ENCODE assay signal across 26 mouse cellular contexts in the genomic region with DNA sequence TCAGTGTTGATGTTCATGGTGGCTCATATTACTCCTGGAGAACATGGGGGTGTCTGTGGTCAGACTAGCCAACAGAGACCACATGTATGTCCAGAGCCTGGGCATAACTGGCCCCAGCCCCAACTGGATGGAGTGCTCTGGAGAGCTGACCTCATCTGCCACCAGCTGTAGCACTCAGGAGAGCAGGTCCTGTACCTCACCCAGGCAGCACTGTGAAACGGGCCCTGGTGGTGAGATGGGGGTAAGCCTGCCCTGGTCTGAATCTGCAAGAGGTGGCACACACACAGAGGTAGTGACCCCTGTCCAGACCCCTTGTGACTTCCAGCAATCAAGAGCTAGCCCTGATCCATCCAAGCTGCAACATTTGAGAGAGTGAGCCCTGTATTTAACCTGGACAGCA.
DNase-seq lines count a peak whose midpoint lies in the region; ATAC-seq lines count a peak whose summit lies in the region.
"Had no signal": no experiment of that assay in that cellular context is flagged by ENCODE, and none has a peak within 500 bp of the region (broad histone marks: within the 10 kb centered on the region; RNA-seq: fewer than 3 reads in every experiment).

No protein-coding gene starts in this region.

- 0 out of 2 replicates have a peak, but pooled peaks have one; percentile 22 for ATAC-seq in forebrain, embryonic 11.5 days (replicated peaks; ENCODE audit: low FRiP score)
- no peak; the same call in 1 of the 2 replicates for ATAC-seq in forebrain, embryonic 15.5 days (replicated peaks)
- 0 out of 2 replicates have a peak, but pooled peaks have one; percentile 15 for ATAC-seq in limb, embryonic 13.5 days (ENCODE audit: low FRiP score, low read depth)
- peak; percentile 50 for ATAC-seq in midbrain, embryonic 13.5 days
- ATAC-seq in midbrain, embryonic 11.5 days (ENCODE audit: low FRiP score), result no peak
- peak; percentile 17; the same call in 1 of the 2 replicates for ATAC-seq in neural tube, embryonic 15.5 days (ENCODE audit: low FRiP score)
- ATAC-seq: intestine, postnatal 0 days; liver, embryonic 12.5 days; liver, postnatal 0 days had no signal

- H3K9me3 ChIP-seq in forebrain, embryonic 11.5 days (ENCODE audit: control insufficient read depth, low read length), result no peaks in the 10 kb centered on the region
- H3K9me3 ChIP-seq in forebrain, embryonic 15.5 days, result no peaks in the 10 kb centered on the region
- H3K9me3 ChIP-seq in limb, embryonic 13.5 days, result no peaks in the 10 kb centered on the region
- H3K9me3 ChIP-seq in limb, embryonic 10.5 days (replicated peaks), result no peaks in the 10 kb centered on the region
- H3K9me3 ChIP-seq in midbrain, embryonic 13.5 days, result no peaks in the 10 kb centered on the region
- no peaks in the 10 kb centered on the region for H3K9me3 ChIP-seq in midbrain, embryonic 11.5 days (ENCODE audit: control insufficient read depth, low read length)
- H3K9me3 ChIP-seq in neural tube, embryonic 15.5 days (replicated peaks), result no peaks in the 10 kb centered on the region
- H3K9me3 ChIP-seq: heart, embryonic 13.5 days; limb, embryonic 12.5 days; liver, embryonic 12.5 days had no signal

- H3K4me3 ChIP-seq in forebrain, embryonic 11.5 days (ENCODE audit: low read depth, low read length), result no peak overlapping the region
- no peak overlapping the region for H3K4me3 ChIP-seq in forebrain, embryonic 15.5 days
- no peak overlapping the region for H3K4me3 ChIP-seq in limb, embryonic 13.5 days
- H3K4me3 ChIP-seq in limb, embryonic 10.5 days, result no peak overlapping the region
- no peak overlapping the region for H3K4me3 ChIP-seq in midbrain, embryonic 13.5 days (replicated peaks)
- no peak overlapping the region for H3K4me3 ChIP-seq in midbrain, embryonic 11.5 days (ENCODE audit: low read depth, low read length)
- H3K4me3 ChIP-seq in neural tube, embryonic 15.5 days (replicated peaks), result no peak overlapping the region
- H3K4me3 ChIP-seq: heart, embryonic 13.5 days; limb, embryonic 12.5 days; liver, embryonic 12.5 days; megakaryocyte, embryonic 14.5 days had no signal

- H3K27me3 ChIP-seq in forebrain, embryonic 11.5 days (ENCODE audit: control insufficient read depth, insufficient read depth, low read length), result no peaks in the 10 kb centered on the region
- no peaks in the 10 kb centered on the region for H3K27me3 ChIP-seq in forebrain, embryonic 15.5 days
- H3K27me3 ChIP-seq in limb, embryonic 13.5 days, result no peaks in the 10 kb centered on the region
- H3K27me3 ChIP-seq in limb, embryonic 10.5 days (ENCODE audit: low read depth, poor library complexity, severe bottlenecking), result no peaks in the 10 kb centered on the region
- no peaks in the 10 kb centered on the region for H3K27me3 ChIP-seq in midbrain, embryonic 13.5 days
- H3K27me3 ChIP-seq in midbrain, embryonic 11.5 days (ENCODE audit: control insufficient read depth, insufficient read depth, low read length), result no peaks in the 10 kb centered on the region
- no peaks in the 10 kb centered on the region for H3K27me3 ChIP-seq in neural tube, embryonic 15.5 days (replicated peaks)
- H3K27me3 ChIP-seq: heart, embryonic 13.5 days; limb, embryonic 12.5 days; liver, embryonic 12.5 days; megakaryocyte, embryonic 14.5 days had no signal

- 88% methylated on average over 1 of the region's 1 CpGs for WGBS in forebrain, embryonic 11.5 days
- 62% methylated on average over 1 of the region's 1 CpGs for WGBS in forebrain, embryonic 15.5 days
- WGBS in limb, embryonic 13.5 days, result 44% methylated on average over 1 of the region's 1 CpGs
- WGBS in limb, embryonic 10.5 days, result 83% methylated on average over 1 of the region's 1 CpGs
- 96% methylated on average over 1 of the region's 1 CpGs for whole genome bisulfite sequencing in midbrain, embryonic 13.5 days
- WGBS in midbrain, embryonic 11.5 days, result 63% methylated on average over 1 of the region's 1 CpGs
- WGBS in neural tube, embryonic 15.5 days, result 91% methylated on average over 1 of the region's 1 CpGs

- no peak for DNase-seq in forebrain, embryonic 11.5 days (ENCODE audit: low spot score)
- DNase-seq in limb, embryonic 10.5 days (ENCODE audit: low spot score), result no peak
- no peak for DNase-seq in midbrain, embryonic 11.5 days (ENCODE audit: low spot score, missing footprints)
- DNase-seq: adrenal gland, adult 8-10 months; cerebellum, adult 2 months; cerebellum, postnatal 25 days; gastrocnemius, postnatal 14 days; heart, postnatal 10 days; kidney, adult 9 months; kidney, postnatal 25 days; liver, postnatal 0 days; lung, postnatal 4 days; right cerebral cortex, postnatal 25 days; thymus, adult 18-20 months; thymus, postnatal 25 days had no signal

- no peak overlapping the region for H3K4me2 ChIP-seq in forebrain, embryonic 11.5 days (ENCODE audit: low read depth, low read length, severe bottlenecking)
- H3K4me2 ChIP-seq in forebrain, embryonic 15.5 days (replicated peaks), result no peak overlapping the region
- H3K4me2 ChIP-seq in limb, embryonic 13.5 days (replicated peaks), result no peak overlapping the region
- H3K4me2 ChIP-seq in midbrain, embryonic 13.5 days (replicated peaks), result no peak overlapping the region
- H3K4me2 ChIP-seq in midbrain, embryonic 11.5 days, result no peak overlapping the region
- no peak overlapping the region for H3K4me2 ChIP-seq in neural tube, embryonic 15.5 days
- H3K4me2 ChIP-seq: heart, embryonic 13.5 days; hindbrain, embryonic 14.5 days; limb, embryonic 12.5 days; liver, embryonic 12.5 days had no signal

- no peaks in the 10 kb centered on the region for H3K36me3 ChIP-seq in forebrain, embryonic 11.5 days (ENCODE audit: control insufficient read depth, insufficient read depth, low read length)
- H3K36me3 ChIP-seq in forebrain, embryonic 15.5 days, result no peaks in the 10 kb centered on the region
- H3K36me3 ChIP-seq in limb, embryonic 13.5 days, result no peaks in the 10 kb centered on the region
- H3K36me3 ChIP-seq in limb, embryonic 10.5 days, result no peaks in the 10 kb centered on the region
- H3K36me3 ChIP-seq in midbrain, embryonic 13.5 days, result no peaks in the 10 kb centered on the region
- no peaks in the 10 kb centered on the region for H3K36me3 ChIP-seq in midbrain, embryonic 11.5 days (ENCODE audit: control insufficient read depth, insufficient read depth, low read length)
- no peaks in the 10 kb centered on the region for H3K36me3 ChIP-seq in neural tube, embryonic 15.5 days
- H3K36me3 ChIP-seq: G1E; heart, embryonic 13.5 days; limb, embryonic 12.5 days; liver, embryonic 12.5 days had no signal

- no peak overlapping the region for H3K27ac ChIP-seq in forebrain, embryonic 11.5 days (ENCODE audit: low read depth, low read length)
- no peak overlapping the region for H3K27ac ChIP-seq in forebrain, embryonic 15.5 days (replicated peaks)
- no peak overlapping the region for H3K27ac ChIP-seq in limb, embryonic 13.5 days
- H3K27ac ChIP-seq in limb, embryonic 10.5 days, result no peak overlapping the region
- H3K27ac ChIP-seq in midbrain, embryonic 13.5 days, result no peak overlapping the region
- H3K27ac ChIP-seq in midbrain, embryonic 11.5 days (ENCODE audit: low read depth, low read length), result no peak overlapping the region
- no peak overlapping the region for H3K27ac ChIP-seq in neural tube, embryonic 15.5 days (replicated peaks)
- H3K27ac ChIP-seq: heart, embryonic 13.5 days; hindbrain, embryonic 14.5 days; limb, embryonic 12.5 days; liver, embryonic 12.5 days had no signal

- no peak overlapping the region for H3K9ac ChIP-seq in forebrain, embryonic 11.5 days (ENCODE audit: low read length)
- no peak overlapping the region for H3K9ac ChIP-seq in forebrain, embryonic 15.5 days (replicated peaks)
- H3K9ac ChIP-seq in limb, embryonic 13.5 days, result no peak overlapping the region
- no peak overlapping the region for H3K9ac ChIP-seq in midbrain, embryonic 13.5 days (replicated peaks)
- no peak overlapping the region for H3K9ac ChIP-seq in midbrain, embryonic 11.5 days (ENCODE audit: low read length)
- no peak overlapping the region for H3K9ac ChIP-seq in neural tube, embryonic 15.5 days (replicated peaks)
- H3K9ac ChIP-seq: heart, embryonic 13.5 days; hindbrain, embryonic 14.5 days; limb, embryonic 12.5 days; liver, embryonic 12.5 days; liver, postnatal 0 days had no signal

- H3K4me1 ChIP-seq in forebrain, embryonic 11.5 days (replicated peaks; ENCODE audit: control insufficient read depth, insufficient read depth, low read length), result no peaks in the 10 kb centered on the region
- 0 out of 2 replicates have a peak, but pooled peaks cover 4% of the 10 kb centered on the region for H3K4me1 ChIP-seq in forebrain, embryonic 15.5 days
- 0 out of 2 replicates have a peak, but pooled peaks cover 4% of the 10 kb centered on the region for H3K4me1 ChIP-seq in limb, embryonic 13.5 days
- H3K4me1 ChIP-seq in limb, embryonic 10.5 days, result peaks cover 2% of the 10 kb centered on the region; the same call in 1 of the 2 replicates
- H3K4me1 ChIP-seq in midbrain, embryonic 13.5 days (replicated peaks), result no peaks in the 10 kb centered on the region
- no peaks in the 10 kb centered on the region for H3K4me1 ChIP-seq in midbrain, embryonic 11.5 days (ENCODE audit: control insufficient read depth, insufficient read depth, low read length)
- 0 out of 2 replicates have a peak, but pooled peaks cover 5% of the 10 kb centered on the region for H3K4me1 ChIP-seq in neural tube, embryonic 15.5 days
- H3K4me1 ChIP-seq: heart, embryonic 13.5 days; liver, embryonic 12.5 days; megakaryocyte, embryonic 14.5 days had no signal

Comparison
In these comparisons a context has a peak if more than half of its experiments do, and no peak if none do; other contexts are left out.
1. ATAC-seq: peak in forebrain, embryonic 11.5 days (single experiment), limb, embryonic 13.5 days (single experiment), midbrain, embryonic 13.5 days (single experiment) and neural tube, embryonic 15.5 days (single experiment); none in forebrain, embryonic 15.5 days (single experiment) and midbrain, embryonic 11.5 days (single experiment).